Mouse (Mus musculus) spleen, adult 2 months (tissue): ENCODE results near the gene Yod1.

Experiments used
- CTCF ChIP-seq: fragments of 200-500 bp; IDR thresholded peaks from 2 replicates; pipeline ENCODE4 v1.5.1; 2011; ENCODE audit warnings: mild to moderate bottlenecking, inconsistent platforms; ENCODE audit not compliant: insufficient read depth, insufficient read length, insufficient replicate concordance; ENCODE audit errors: extremely low read depth
- POLR2A ChIP-seq: fragments of 200-500 bp; IDR thresholded peaks from 2 replicates; pipeline ENCODE4 v1.6.1; 2011; ENCODE audit warnings: low read depth, low read length, inconsistent platforms

- TF ChIP-seq CTCF (no peak), POLR2A (no peak)
Measured at GRCm38 (mm10) chr1:130767066-130767465, 49.9 kb downstream of the Yod1 start.
